Mouse (Mus musculus): ENCODE data around the gene Sdad1. TPM values are rescaled to one million over a fixed set of nuclear protein-coding genes. Genes with fewer than 3 reads are reported as not detected.

Sdad1 gene
- polyA plus RNA-seq, 1 experiment from 2014 or later: 31.4 TPM

- peaks cover 9% of the 10 kb centered on the region for H3K4me1 ChIP-seq (replicated peaks)
- no peak for ATAC-seq (ENCODE audit: low FRiP score, low read depth)
Measured at GRCm38 (mm10) chr5:92256218-92256617, 54.1 kb downstream of the Sdad1 start, which contains the start of gene Ppef2. Gene Ppef2, minus strand, starts transcription at chr5:92256278.

GRCm38 (mm10) chr5:92254476-92254875 lies 55.8 kb downstream of the Sdad1 start:
- no peak overlapping the region for H3K9ac ChIP-seq
- H3K9me3 ChIP-seq: 0 out of 2 replicates have a peak, but pooled peaks cover 3% of the 10 kb centered on the region
- 64% methylated on average over 6 of the region's 6 CpGs for WGBS
- H3K36me3 ChIP-seq: no peaks in the 10 kb centered on the region
- no peak overlapping the region for H3K4me2 ChIP-seq
- no peaks in the 10 kb centered on the region for H3K27me3 ChIP-seq
- H3K4me1 ChIP-seq (replicated peaks): peaks cover 9% of the 10 kb centered on the region
- no peak overlapping the region for H3K4me3 ChIP-seq
- no peak overlapping the region for H3K27ac ChIP-seq (replicated peaks)
- ATAC-seq (ENCODE audit: low FRiP score, low read depth): no peak

More at GRCm38 (mm10) chr5:92256218-92256617, 54.1 kb downstream of the Sdad1 start, which contains the start of gene Ppef2:
- WGBS: 24% methylated on average over 6 of the region's 6 CpGs
- no peaks in the 10 kb centered on the region for H3K27me3 ChIP-seq
- H3K9me3 ChIP-seq: no peaks in the 10 kb centered on the region
- H3K4me2 ChIP-seq: no peak within 1 kb of the TSS
- no peak within 1 kb of the TSS for H3K27ac ChIP-seq (replicated peaks)
- H3K36me3 ChIP-seq: no peaks in the 10 kb centered on the region
- H3K4me3 ChIP-seq: no peak within 1 kb of the TSS
- H3K9ac ChIP-seq: no peak within 1 kb of the TSS

- Histone ChIP-seq H3K9me3 (0 out of 2 replicates have a peak, but pooled peaks cover 3% of the 10 kb centered on the region), H3K27ac (replicated peaks) (peak overlapping the region; percentile 20; the same call in 1 of the 2 replicates), H3K27me3 (no peaks in the 10 kb centered on the region), H3K9ac (no peak overlapping the region), H3K36me3 (no peaks in the 10 kb centered on the region), H3K4me1 (replicated peaks) (peaks cover 9% of the 10 kb centered on the region), H3K4me3 (peak overlapping the region; percentile 25), H3K4me2 (peak overlapping the region; percentile 53)
- WGBS: 16% methylated on average over 18 of the region's 18 CpGs
- ATAC-seq (ENCODE audit: low FRiP score, low read depth): peak; percentile 85
Measured at GRCm38 (mm10) chr5:92252797-92253343, 57.4 kb downstream of the Sdad1 start.

GRCm38 (mm10) chr5:92252031-92252430 lies 58.2 kb downstream of the Sdad1 start:
- Histone ChIP-seq H3K4me1 (replicated peaks) (peaks cover 9% of the 10 kb centered on the region), H3K9ac (no peak overlapping the region), H3K4me2 (no peak overlapping the region), H3K27ac (replicated peaks) (no peak overlapping the region), H3K36me3 (no peaks in the 10 kb centered on the region), H3K9me3 (0 out of 2 replicates have a peak, but pooled peaks cover 3% of the 10 kb centered on the region), H3K27me3 (no peaks in the 10 kb centered on the region), H3K4me3 (no peak overlapping the region)
- WGBS: 94% methylated on average over 6 of the region's 6 CpGs
- no peak for ATAC-seq (ENCODE audit: low FRiP score, low read depth)

- WGBS: 88% methylated on average over 11 of the region's 11 CpGs
- H3K4me3 ChIP-seq: no peak overlapping the region
- H3K9ac ChIP-seq: no peak overlapping the region
- H3K4me1 ChIP-seq (replicated peaks): peaks cover 9% of the 10 kb centered on the region
- H3K27ac ChIP-seq (replicated peaks): no peak overlapping the region
- H3K9me3 ChIP-seq: 0 out of 2 replicates have a peak, but pooled peaks cover 3% of the 10 kb centered on the region
- H3K36me3 ChIP-seq: no peaks in the 10 kb centered on the region
- no peaks in the 10 kb centered on the region for H3K27me3 ChIP-seq
- H3K4me2 ChIP-seq: no peak overlapping the region
- no peak for ATAC-seq (ENCODE audit: low FRiP score, low read depth)
Measured at GRCm38 (mm10) chr5:92248614-92249013, 61.7 kb downstream of the Sdad1 start.

GRCm38 (mm10) chr5:92245483-92245882 lies 64.8 kb downstream of the Sdad1 start:
- no peak overlapping the region for H3K9ac ChIP-seq
- H3K9me3 ChIP-seq: 0 out of 2 replicates have a peak, but pooled peaks cover 3% of the 10 kb centered on the region
- H3K4me1 ChIP-seq (replicated peaks): no peaks in the 10 kb centered on the region
- H3K27ac ChIP-seq (replicated peaks): no peak overlapping the region
- no peak overlapping the region for H3K4me3 ChIP-seq
- no peak for ATAC-seq (ENCODE audit: low FRiP score, low read depth)
- whole genome bisulfite sequencing: 92% methylated on average over 9 of the region's 9 CpGs
- H3K36me3 ChIP-seq: no peaks in the 10 kb centered on the region
- H3K4me2 ChIP-seq: no peak overlapping the region
- H3K27me3 ChIP-seq: no peaks in the 10 kb centered on the region

- Histone ChIP-seq H3K27me3 (no peaks in the 10 kb centered on the region), H3K36me3 (no peaks in the 10 kb centered on the region), H3K27ac (replicated peaks) (no peak overlapping the region), H3K9ac (no peak overlapping the region), H3K9me3 (0 out of 2 replicates have a peak, but pooled peaks cover under 1% of the 10 kb centered on the region), H3K4me3 (no peak overlapping the region), H3K4me2 (no peak overlapping the region), H3K4me1 (replicated peaks) (no peaks in the 10 kb centered on the region)
- WGBS: 98% methylated on average over 2 of the region's 2 CpGs
- no peak for ATAC-seq (ENCODE audit: low FRiP score, low read depth)
Measured at GRCm38 (mm10) chr5:92244900-92245299, 65.4 kb downstream of the Sdad1 start.

- H3K4me3 ChIP-seq: no peak overlapping the region
- H3K27me3 ChIP-seq: no peaks in the 10 kb centered on the region
- H3K36me3 ChIP-seq: no peaks in the 10 kb centered on the region
- H3K4me2 ChIP-seq: no peak overlapping the region
- H3K4me1 ChIP-seq (replicated peaks): no peaks in the 10 kb centered on the region
- WGBS: 92% methylated on average over 12 of the region's 12 CpGs
- H3K9ac ChIP-seq: no peak overlapping the region
- ATAC-seq (ENCODE audit: low FRiP score, low read depth): no peak
- H3K27ac ChIP-seq (replicated peaks): no peak overlapping the region
- no peaks in the 10 kb centered on the region for H3K9me3 ChIP-seq
Measured at GRCm38 (mm10) chr5:92240769-92241168, 69.5 kb downstream of the Sdad1 start.

- H3K27me3 ChIP-seq: no peaks in the 10 kb centered on the region
- H3K4me1 ChIP-seq (replicated peaks): no peaks in the 10 kb centered on the region
- no peak overlapping the region for H3K9ac ChIP-seq
- peak; percentile 86 for ATAC-seq (ENCODE audit: low FRiP score, low read depth)
- H3K27ac ChIP-seq (replicated peaks): no peak overlapping the region
- H3K4me3 ChIP-seq: no peak overlapping the region
- H3K9me3 ChIP-seq: no peaks in the 10 kb centered on the region
- H3K36me3 ChIP-seq: no peaks in the 10 kb centered on the region
- WGBS: 41% methylated on average over 29 of the region's 29 CpGs
- H3K4me2 ChIP-seq: peak overlapping the region; percentile 21
Measured at GRCm38 (mm10) chr5:92239333-92240232, 70.7 kb downstream of the Sdad1 start.

GRCm38 (mm10) chr5:92234939-92235557 lies 75.2 kb downstream of the Sdad1 start:
- WGBS: 70% methylated on average over 5 of the region's 5 CpGs
- no peaks in the 10 kb centered on the region for H3K4me1 ChIP-seq (replicated peaks)
- H3K9me3 ChIP-seq: no peaks in the 10 kb centered on the region
- no peak overlapping the region for H3K4me3 ChIP-seq
- no peaks in the 10 kb centered on the region for H3K36me3 ChIP-seq
- ATAC-seq (ENCODE audit: low FRiP score, low read depth): no peak
- no peak overlapping the region for H3K9ac ChIP-seq
- no peaks in the 10 kb centered on the region for H3K27me3 ChIP-seq
- no peak overlapping the region for H3K27ac ChIP-seq (replicated peaks)
- no peak overlapping the region for H3K4me2 ChIP-seq
